Mouse (Mus musculus): ENCODE measurements around the gene Chst3. TPM values are rescaled to one million over a fixed set of nuclear protein-coding genes. Genes with fewer than 3 reads are reported as not detected.

Gene Chst3
- polyA plus RNA-seq (2014; fragmentation: Illumina TruSeq; extraction: RNeasy Lipid Tissue Mini Kit (QIAGEN cat#74804)), result 3.7 TPM

DNA sequence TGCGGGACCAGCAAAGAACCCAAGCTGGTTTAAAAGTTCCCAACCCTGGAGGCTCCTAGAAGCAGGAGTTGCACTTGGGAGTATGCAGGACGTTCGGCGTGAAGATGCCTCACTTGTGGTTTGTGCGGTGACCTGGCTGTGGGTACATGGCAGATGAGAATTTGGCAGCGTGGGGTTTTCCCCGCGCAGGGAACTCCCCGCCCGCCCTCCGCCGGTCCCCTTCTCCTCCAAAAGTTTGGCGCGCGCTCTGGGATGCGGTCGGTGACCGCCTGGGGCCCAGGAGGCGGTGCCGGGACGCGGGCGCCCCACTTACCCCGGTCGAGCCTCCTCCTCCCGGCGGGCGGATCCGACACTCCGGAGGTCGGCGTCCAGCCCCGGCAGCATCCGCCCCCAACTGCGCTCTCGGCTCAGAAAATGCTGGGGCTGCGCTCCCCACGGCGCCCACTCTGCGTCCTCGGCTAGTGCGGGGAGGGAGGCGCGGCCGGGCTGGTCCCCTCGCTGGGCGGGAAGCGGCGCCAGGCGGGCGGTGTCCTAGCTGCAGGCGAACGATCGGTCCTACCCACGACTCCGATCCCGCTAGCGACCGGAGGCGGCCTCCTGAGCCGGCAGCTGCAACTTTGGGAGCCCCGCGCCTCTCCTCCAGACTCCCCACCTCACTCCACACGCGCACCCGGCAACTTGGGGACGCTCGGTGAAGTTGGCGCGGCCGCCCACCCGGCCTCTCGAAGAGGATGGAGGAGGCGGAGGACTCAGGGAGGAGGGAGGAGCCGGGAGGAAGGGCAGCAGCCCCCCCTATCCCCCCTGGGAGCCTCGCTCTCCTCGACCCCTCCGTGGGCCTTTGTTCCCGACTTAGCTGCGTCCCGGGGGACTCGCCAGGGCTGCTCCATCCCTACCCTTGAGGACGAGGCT is at the start of gene Chst3:
Chst3 (minus strand) TSS at position 670 of the 909 bp plus-strand sequence.

Other genes with a start within 250 kb of the Chst3 start
- 17.0 TPM for gene Ascc1, start 216.5 kb downstream of the Chst3 start, polyA plus RNA-seq (2014; fragmentation: Illumina TruSeq; extraction: RNeasy Lipid Tissue Mini Kit (QIAGEN cat#74804))
- gene Anapc16, start 216.1 kb downstream of the Chst3 start, polyA plus RNA-seq (2014; fragmentation: Illumina TruSeq; extraction: RNeasy Lipid Tissue Mini Kit (QIAGEN cat#74804)), result 32.2 TPM
- 52.6 TPM for gene Spock2, start 113.0 kb downstream of the Chst3 start, polyA plus RNA-seq (2014; fragmentation: Illumina TruSeq; extraction: RNeasy Lipid Tissue Mini Kit (QIAGEN cat#74804))
- 121 TPM for gene Psap, start 58.4 kb upstream of the Chst3 start, polyA plus RNA-seq (2014; fragmentation: Illumina TruSeq; extraction: RNeasy Lipid Tissue Mini Kit (QIAGEN cat#74804))
- gene Vsir, start 127.6 kb upstream of the Chst3 start, polyA plus RNA-seq (2014; fragmentation: Illumina TruSeq; extraction: RNeasy Lipid Tissue Mini Kit (QIAGEN cat#74804)), result 3.1 TPM
- not detected for gene Gm17455, start 180.5 kb upstream of the Chst3 start, polyA plus RNA-seq (2014; fragmentation: Illumina TruSeq; extraction: RNeasy Lipid Tissue Mini Kit (QIAGEN cat#74804))